Mouse (Mus musculus) adrenal gland, postnatal 10 days (tissue): ENCODE measurements at regions not wholly inside any gene's neighbourhood (a gene's known extent, or its start where the extent isn't known, plus 50 kb on each side); places are given as distances from the start of the nearest gene placed in this dataset.

Experiments used
- DNase-seq: peaks from one replicate; pipeline ENCODE4 v3.0.0; 2021; ENCODE audit warnings: mixed read lengths

GRCm38 (mm10) chr1:151045334-151045733 lies 52.1 kb upstream of the Hmcn1 start:
- no peak for DNase-seq

GRCm38 (mm10) chr1:151046626-151047025 lies 53.4 kb upstream of the Hmcn1 start:
- no peak for DNase-seq

GRCm38 (mm10) chr1:151049726-151050506 lies 56.7 kb upstream of the Hmcn1 start:
- no peak for DNase-seq

- no peak for DNase-seq
Observed at GRCm38 (mm10) chr1:151050507-151050816, 57.2 kb upstream of the Hmcn1 start.

GRCm38 (mm10) chr1:151053268-151053667 lies 60.0 kb upstream of the Hmcn1 start:
- DNase-seq = no peak

- DNase-seq = no peak
Observed at GRCm38 (mm10) chr1:151055396-151055795, 62.2 kb upstream of the Hmcn1 start.

GRCm38 (mm10) chr1:151059546-151060136 lies 66.4 kb upstream of the Hmcn1 start:
- no peak for DNase-seq

- DNase-seq = no peak
Observed at GRCm38 (mm10) chr1:151065090-151065567, 71.9 kb upstream of the Hmcn1 start.

- no peak for DNase-seq
Observed at GRCm38 (mm10) chr1:151066379-151067128, 73.3 kb upstream of the Hmcn1 start.

GRCm38 (mm10) chr1:151074508-151075314 lies 81.5 kb upstream of the Hmcn1 start:
- DNase-seq = no peak

- no peak for DNase-seq
Observed at GRCm38 (mm10) chr1:151075541-151075940, 82.3 kb upstream of the Hmcn1 start.

GRCm38 (mm10) chr1:151078909-151079522 lies 85.8 kb upstream of the Hmcn1 start:
- peak; percentile 90 for DNase-seq

- no peak for DNase-seq
Observed at GRCm38 (mm10) chr1:151079614-151080360, 86.6 kb upstream of the Hmcn1 start.

- peak; percentile 59 for DNase-seq
Observed at GRCm38 (mm10) chr1:151080510-151080980, 87.3 kb upstream of the Hmcn1 start.

- DNase-seq = no peak
Observed at GRCm38 (mm10) chr1:151082510-151083033, 89.3 kb upstream of the Hmcn1 start.

- DNase-seq = no peak
Observed at GRCm38 (mm10) chr1:151083806-151084205, 90.6 kb upstream of the Hmcn1 start.

GRCm38 (mm10) chr1:151086111-151086859 lies 93.0 kb upstream of the Hmcn1 start:
- DNase-seq = no peak

GRCm38 (mm10) chr1:151087151-151087660 lies 94.0 kb upstream of the Hmcn1 start:
- no peak for DNase-seq

- no peak for DNase-seq
Observed at GRCm38 (mm10) chr1:151087811-151088511, 94.4 kb upstream of the Gm47985 start.
